Mouse (Mus musculus) left cerebral cortex, postnatal 14 days (tissue): ENCODE results near the gene Abcg2. TPM values are rescaled to one million over a fixed set of nuclear protein-coding genes. Genes with fewer than 3 reads are reported as not detected.
A peak's percentile ranks its signal among the peaks of the same experiment; 100 is the strongest.

Experiments
- DNase-seq, 2 experiments: peaks; one replicate each; pipeline ENCODE4 v3.0.0; 2021 to 2022; ENCODE audit warnings: low spot score in 2 of 2, mixed read lengths in 1 of 2
- intact Hi-C: fragments of 180-260 bp; cut with DNase I; formaldehyde crosslinking; loops from one replicate; pipeline ENCODE4 v1.15.1; 2025
- total RNA-seq, 2 experiments: library from RNA; stranded (reverse); gene quantifications; 2 replicates each; pipeline ENCODE4 v1.2.3; 2021

Abcg2 gene
- total RNA-seq, 2 experiments from 2014 or later: 22.6 to 26.7 TPM

GRCm38 (mm10) chr6:58711909-58712308 lies 127.6 kb downstream of the Abcg2 start:
- intact Hi-C loops: no loop called here
- DNase-seq: no peak

GRCm38 (mm10) chr6:58733851-58734250 lies 149.5 kb downstream of the Abcg2 start:
- intact Hi-C loops: no loop called here
- no peak for DNase-seq

- DNase-seq: peak in 1 of 2 experiments; percentile 2
- intact Hi-C loops: no loop called here
These were observed 150.8 kb downstream of the Abcg2 start for GRCm38 (mm10) chr6:58735090-58735489.

Other genes with a start within 250 kb of the Abcg2 start
- gene Vmn1r30, start 141.1 kb upstream of the Abcg2 start, total RNA-seq: not detected
- not detected for gene Vmn1r31, start 109.2 kb upstream of the Abcg2 start, total RNA-seq
- 100 to 1,000 TPM; 324 to 375 TPM for gene Herc3, start 246.9 kb downstream of the Abcg2 start, total RNA-seq